Mouse (Mus musculus) heart, embryonic 15.5 days (tissue): ENCODE measurements at regions not wholly inside any gene's neighbourhood (a gene's known extent, or its start where the extent isn't known, plus 50 kb on each side); places are given as distances from the start of the nearest gene placed in this dataset.
A peak's percentile ranks its signal among the peaks of the same experiment; 100 is the strongest.

Source experiments
- ATAC-seq: fragments of 200-750 bp; cut with Nextera tagmentation; replicated peaks from 2 replicates; pipeline ENCODE4 v1.8.0; 2017; ENCODE audit warnings: low read depth, moderate TSS enrichment; ENCODE audit not compliant: insufficient number of reproducible peaks, insufficient read depth, low FRiP score
- H3K27ac ChIP-seq: fragments of 300-500 bp; sonication (generic); 2 replicates; pipeline ENCODE4 v1.5.1; 2015; ENCODE audit warnings: mild to moderate bottlenecking, inconsistent platforms
- H3K27me3 ChIP-seq: fragments of 300-500 bp; sonication (generic); 2 replicates; pipeline ENCODE4 v1.6.1; 2015; ENCODE audit warnings: inconsistent platforms
- H3K36me3 ChIP-seq: fragments of 300-500 bp; sonication (generic); 2 replicates; pipeline ENCODE4 v1.6.1; 2015; ENCODE audit warnings: mild to moderate bottlenecking, inconsistent platforms
- H3K4me1 ChIP-seq: fragments of 300-500 bp; sonication (generic); replicated peaks from 2 replicates; pipeline ENCODE4 v1.6.1; 2015; ENCODE audit warnings: inconsistent platforms
- H3K4me2 ChIP-seq: fragments of 300-500 bp; sonication (generic); 2 replicates; pipeline ENCODE4 v1.6.1; 2015; ENCODE audit warnings: inconsistent platforms, mild to moderate bottlenecking, moderate library complexity
- H3K4me3 ChIP-seq: fragments of 300-500 bp; sonication (generic); 2 replicates; pipeline ENCODE4 v1.5.1; 2015; ENCODE audit warnings: mild to moderate bottlenecking, inconsistent platforms
- H3K9ac ChIP-seq: fragments of 300-500 bp; sonication (generic); 2 replicates; pipeline ENCODE4 v1.6.1; 2015; ENCODE audit warnings: mild to moderate bottlenecking, inconsistent platforms
- H3K9me3 ChIP-seq: fragments of 300-500 bp; sonication (generic); replicated peaks from 2 replicates; pipeline ENCODE4 v1.6.1; 2016; ENCODE audit warnings: inconsistent platforms
- WGBS: fragments of 180-500 bp; shearing (Covaris S2); methylation state at CpG from one replicate; pipeline ENCODE4 v1.1.7; 2015; ENCODE audit warnings: mixed read lengths; 5-methylcytosine and 5-hydroxymethylcytosine counted together

DNA sequence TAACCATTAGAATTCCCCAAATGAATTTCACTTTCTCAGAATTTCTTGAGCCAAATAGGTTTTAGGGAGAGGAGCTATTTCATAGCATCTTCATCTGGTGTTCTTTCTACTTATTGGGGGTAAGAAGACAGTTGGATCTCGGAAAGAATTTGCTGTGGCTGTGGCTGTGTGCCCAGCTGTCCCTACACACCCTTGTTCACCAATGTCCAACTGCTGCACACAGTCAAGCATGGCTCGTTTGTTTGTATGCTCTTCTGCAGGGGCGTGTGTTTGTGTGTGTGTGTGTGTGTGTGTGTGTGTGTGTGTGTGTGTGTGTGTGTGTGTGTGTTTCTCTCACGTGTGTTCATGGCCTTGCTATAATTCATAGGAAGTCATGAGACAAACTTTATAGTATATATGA lies 165.9 kb upstream of the Ncam1 start:
- H3K4me1 ChIP-seq: peaks cover 23% of the 10 kb centered on the region
- no peaks in the 10 kb centered on the region for H3K27me3 ChIP-seq
- no peak overlapping the region for H3K9ac ChIP-seq
- 63% methylated on average over 4 of the region's 4 CpGs for WGBS
- H3K4me3 ChIP-seq: no peak overlapping the region
- no peak for ATAC-seq
- no peak overlapping the region for H3K4me2 ChIP-seq
- H3K9me3 ChIP-seq: no peaks in the 10 kb centered on the region
- no peaks in the 10 kb centered on the region for H3K36me3 ChIP-seq
- H3K27ac ChIP-seq: no peak overlapping the region

DNA sequence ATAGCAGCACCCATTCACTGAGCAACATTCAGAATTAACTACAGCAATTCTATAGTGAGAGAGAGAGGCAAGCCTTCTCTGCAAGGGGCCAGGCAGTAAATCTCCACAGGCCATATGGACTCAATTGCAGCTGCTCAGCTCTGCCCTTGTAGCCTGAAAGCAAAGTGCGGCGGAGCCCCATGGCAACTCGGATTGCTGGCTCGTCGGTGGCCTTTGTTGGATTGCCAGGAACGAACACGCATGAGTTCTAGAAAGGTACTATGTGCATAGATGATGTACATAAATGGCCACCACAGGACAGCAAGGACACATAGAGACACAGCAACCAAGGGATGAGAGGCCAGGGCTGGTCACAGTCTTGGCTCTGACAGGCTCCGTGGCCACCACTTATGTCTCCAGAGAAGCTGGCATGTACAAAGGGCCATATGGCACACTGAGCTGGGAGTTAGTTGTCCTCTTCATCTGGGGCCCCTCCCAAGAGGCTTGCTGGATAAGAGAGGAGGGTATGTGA lies 163.9 kb upstream of the Ncam1 start:
- Histone ChIP-seq H3K4me3 (no peak overlapping the region), H3K27me3 (no peaks in the 10 kb centered on the region), H3K4me2 (no peak overlapping the region), H3K36me3 (no peaks in the 10 kb centered on the region), H3K9ac (no peak overlapping the region), H3K4me1 (peaks cover 21% of the 10 kb centered on the region), H3K9me3 (no peaks in the 10 kb centered on the region), H3K27ac (no peak overlapping the region)
- no peak for ATAC-seq
- WGBS: 82% methylated on average over 8 of the region's 8 CpGs

DNA sequence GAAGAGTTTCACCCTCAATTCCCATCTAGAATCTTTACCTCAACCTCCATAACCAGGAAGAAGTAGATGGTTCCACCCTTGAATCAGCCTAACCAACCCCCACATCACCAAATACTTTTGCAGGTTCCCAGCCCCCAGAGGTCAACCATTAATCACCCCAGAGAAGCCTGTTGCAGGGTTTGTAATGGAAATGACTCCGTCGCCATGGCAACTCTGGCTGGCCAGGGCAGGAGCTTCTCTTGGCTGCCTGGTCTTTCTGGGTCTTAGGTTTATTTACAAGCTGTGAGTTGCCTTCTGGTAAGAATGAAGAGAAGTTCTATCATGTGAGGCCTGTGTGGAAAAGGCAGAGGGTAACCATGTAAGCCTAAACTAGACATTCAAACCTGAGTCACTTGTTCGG lies 163.2 kb upstream of the Ncam1 start:
- Histone ChIP-seq H3K9me3 (no peaks in the 10 kb centered on the region), H3K4me2 (no peak overlapping the region), H3K4me3 (no peak overlapping the region), H3K4me1 (peaks cover 22% of the 10 kb centered on the region), H3K9ac (no peak overlapping the region), H3K27ac (no peak overlapping the region), H3K27me3 (no peaks in the 10 kb centered on the region), H3K36me3 (no peaks in the 10 kb centered on the region)
- WGBS: 65% methylated on average over 3 of the region's 3 CpGs
- no peak for ATAC-seq

DNA sequence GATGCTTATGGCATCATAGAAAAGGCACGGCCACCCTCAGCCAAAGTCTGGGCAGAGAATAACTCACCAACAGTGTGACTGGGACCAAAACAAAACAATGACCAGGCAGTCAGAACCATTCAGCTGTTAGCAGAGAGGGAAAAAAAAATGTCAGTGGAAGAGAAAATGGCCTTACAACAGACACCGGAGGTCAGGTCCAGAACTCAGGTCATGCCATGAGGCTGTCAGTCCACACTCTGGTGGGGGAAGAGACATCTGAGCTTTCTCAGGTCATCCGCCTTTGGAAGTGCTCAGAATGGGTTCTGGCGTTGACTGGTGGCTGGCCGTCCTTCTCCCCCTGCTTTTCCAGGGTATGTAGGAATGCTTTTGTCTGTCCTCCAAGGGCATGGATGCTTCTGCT lies 162.6 kb upstream of the Ncam1 start:
- no peak for ATAC-seq
- Histone ChIP-seq H3K27ac (no peak overlapping the region), H3K4me1 (peaks cover 23% of the 10 kb centered on the region), H3K9me3 (no peaks in the 10 kb centered on the region), H3K4me2 (no peak overlapping the region), H3K36me3 (no peaks in the 10 kb centered on the region), H3K27me3 (no peaks in the 10 kb centered on the region), H3K4me3 (no peak overlapping the region), H3K9ac (no peak overlapping the region)
- WGBS: 66% methylated on average over 5 of the region's 5 CpGs

DNA sequence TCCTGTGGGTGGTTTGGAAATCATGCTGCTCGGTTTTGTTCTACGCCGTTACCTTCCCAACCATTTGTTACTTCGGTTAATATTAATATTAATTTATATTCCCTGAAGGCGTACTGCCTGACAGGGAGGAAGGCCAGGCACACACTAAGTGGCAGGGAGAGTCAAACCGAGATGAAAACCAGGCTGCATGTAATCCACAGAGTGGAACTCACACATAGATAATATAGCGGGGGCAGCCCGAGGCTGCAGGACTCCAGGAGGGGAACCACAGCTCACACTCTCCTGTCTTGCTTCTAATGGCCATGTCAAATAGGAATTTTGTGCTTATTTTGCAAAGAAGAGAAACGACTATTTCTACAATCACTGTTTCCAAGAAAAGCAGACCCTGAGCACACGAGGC lies 161.3 kb upstream of the Ncam1 start:
- Histone ChIP-seq H3K4me3 (no peak overlapping the region), H3K9ac (no peak overlapping the region), H3K4me1 (peaks cover 23% of the 10 kb centered on the region), H3K4me2 (no peak overlapping the region), H3K27ac (0 out of 2 replicates have a peak overlapping the region, but pooled peaks have one; percentile 5), H3K9me3 (no peaks in the 10 kb centered on the region), H3K27me3 (no peaks in the 10 kb centered on the region), H3K36me3 (no peaks in the 10 kb centered on the region)
- 40% methylated on average over 10 of the region's 10 CpGs for WGBS
- ATAC-seq: peak; percentile 57

DNA sequence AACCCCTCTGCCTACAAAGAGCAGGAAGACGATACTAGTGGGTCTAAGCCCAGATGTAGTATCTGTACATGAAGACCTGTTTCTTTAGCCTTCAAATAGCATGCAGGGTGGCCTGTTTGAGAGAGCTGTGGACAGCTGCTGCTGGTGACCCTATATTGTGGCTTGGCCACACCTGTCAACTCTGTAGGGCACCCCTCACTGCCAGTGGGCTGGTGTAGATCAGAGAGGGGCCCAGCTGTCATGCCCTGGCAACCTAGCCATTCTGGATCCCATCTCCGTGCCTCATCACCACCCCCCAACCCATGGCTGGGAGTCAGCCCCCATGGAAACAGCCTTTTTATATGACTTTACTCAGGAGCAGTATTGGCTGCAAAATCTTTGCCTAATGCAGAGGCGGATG lies 160.2 kb upstream of the Ncam1 start:
- WGBS: 74% methylated on average over 3 of the region's 3 CpGs
- Histone ChIP-seq H3K9me3 (no peaks in the 10 kb centered on the region), H3K9ac (no peak overlapping the region), H3K4me2 (no peak overlapping the region), H3K36me3 (no peaks in the 10 kb centered on the region), H3K4me1 (peaks cover 23% of the 10 kb centered on the region), H3K4me3 (no peak overlapping the region), H3K27me3 (no peaks in the 10 kb centered on the region), H3K27ac (no peak overlapping the region)
- ATAC-seq: no peak

DNA sequence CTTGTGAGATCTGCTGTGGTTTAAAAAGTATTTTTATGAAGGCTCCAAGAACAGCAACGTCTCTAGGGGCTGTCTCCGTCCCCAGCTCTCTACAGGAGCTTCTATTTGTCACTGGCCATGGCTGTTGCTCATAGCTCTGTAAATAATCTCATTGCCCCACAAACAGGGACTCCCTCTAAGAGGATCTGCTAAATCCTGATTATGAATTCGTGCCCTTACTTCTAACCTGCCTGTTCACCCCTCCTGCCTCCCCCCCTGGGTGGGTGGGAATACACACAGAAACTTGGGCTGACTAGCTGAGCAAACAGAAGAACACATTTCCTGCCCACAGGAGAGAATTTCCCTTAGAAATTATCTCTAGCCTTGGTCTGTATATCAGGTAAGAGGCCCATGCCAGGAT lies 155.9 kb upstream of the Ncam1 start:
- ATAC-seq: no peak
- H3K27me3 ChIP-seq: no peaks in the 10 kb centered on the region

DNA sequence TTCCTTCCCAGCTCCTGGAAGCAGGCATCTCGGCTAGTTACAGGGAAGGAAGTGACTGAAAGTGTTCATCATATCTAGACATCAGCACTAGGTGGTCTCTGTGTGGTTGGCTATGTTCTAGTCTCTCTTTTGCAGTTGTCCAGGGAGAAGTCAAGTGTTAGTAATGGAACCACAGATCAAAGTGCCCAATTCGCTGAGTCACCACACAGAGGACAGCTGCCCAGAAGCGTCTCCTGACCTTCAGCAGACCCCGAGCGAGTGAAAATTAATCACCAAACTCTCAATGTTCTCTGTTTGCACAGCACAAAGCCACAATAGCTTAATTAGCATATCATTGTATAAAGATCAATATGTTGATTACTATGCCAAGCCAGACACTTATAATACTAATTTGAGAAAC lies 151.6 kb upstream of the Ncam1 start:
- WGBS: 77% methylated on average over 5 of the region's 5 CpGs
- H3K27me3 ChIP-seq: no peaks in the 10 kb centered on the region
- no peak overlapping the region for H3K4me2 ChIP-seq
- H3K4me3 ChIP-seq: no peak overlapping the region
- no peaks in the 10 kb centered on the region for H3K36me3 ChIP-seq
- no peaks in the 10 kb centered on the region for H3K4me1 ChIP-seq
- H3K9me3 ChIP-seq: no peaks in the 10 kb centered on the region
- ATAC-seq: no peak
- no peak overlapping the region for H3K27ac ChIP-seq
- no peak overlapping the region for H3K9ac ChIP-seq

More for the DNA sequence above, 155.9 kb upstream of the Ncam1 start:
- 56% methylated on average over 3 of the region's 3 CpGs for WGBS
- Histone ChIP-seq H3K4me1 (0 out of 2 replicates have a peak, but pooled peaks cover 2% of the 10 kb centered on the region), H3K9ac (no peak overlapping the region), H3K4me2 (no peak overlapping the region), H3K27ac (no peak overlapping the region), H3K4me3 (no peak overlapping the region), H3K36me3 (no peaks in the 10 kb centered on the region), H3K9me3 (no peaks in the 10 kb centered on the region)

DNA sequence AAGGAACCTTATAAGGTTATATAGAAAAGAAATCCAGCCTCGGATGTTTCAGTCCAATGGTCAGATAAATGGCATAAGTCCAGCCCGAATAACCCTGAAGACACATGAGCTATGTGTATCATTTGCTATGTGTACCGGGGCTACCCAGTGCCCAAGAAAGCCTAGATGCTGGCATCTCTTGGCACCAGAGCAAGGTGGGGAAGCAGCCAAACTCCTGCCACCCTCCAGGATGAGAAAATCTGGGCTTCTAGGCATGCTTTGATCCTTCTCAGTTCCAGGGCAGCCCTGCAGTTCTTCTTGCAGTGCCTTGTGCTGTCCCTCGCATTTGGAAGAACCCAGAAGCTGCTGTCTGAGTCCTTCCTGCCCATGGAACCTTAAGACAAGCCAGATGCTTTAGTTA lies 149.8 kb upstream of the Ncam1 start:
- WGBS: 84% methylated on average over 4 of the region's 4 CpGs
- no peaks in the 10 kb centered on the region for H3K9me3 ChIP-seq
- no peak overlapping the region for H3K27ac ChIP-seq
- ATAC-seq: no peak
- no peak overlapping the region for H3K9ac ChIP-seq
- no peaks in the 10 kb centered on the region for H3K36me3 ChIP-seq
- H3K27me3 ChIP-seq: no peaks in the 10 kb centered on the region
- no peaks in the 10 kb centered on the region for H3K4me1 ChIP-seq
- no peak overlapping the region for H3K4me2 ChIP-seq
- no peak overlapping the region for H3K4me3 ChIP-seq

DNA sequence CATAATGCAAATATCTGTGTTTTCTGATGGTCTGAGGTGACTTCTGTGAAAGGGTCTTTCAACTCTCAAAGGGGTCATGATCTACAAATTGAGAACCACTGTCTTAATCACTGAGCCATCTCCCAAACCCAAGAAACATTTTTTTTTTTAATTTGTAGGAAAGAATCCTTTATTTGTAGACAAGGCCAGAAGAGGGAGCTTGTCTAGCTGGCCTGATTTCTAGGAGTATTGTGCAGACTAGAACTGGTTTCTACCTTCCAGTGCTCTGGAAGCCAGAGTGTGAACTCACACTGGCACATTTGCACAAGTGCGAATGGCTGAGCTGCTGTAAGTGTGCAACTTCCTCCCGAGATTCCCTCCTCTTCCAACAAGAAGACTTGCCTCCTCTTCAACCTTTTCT lies 148.1 kb upstream of the Ncam1 start:
- no peaks in the 10 kb centered on the region for H3K36me3 ChIP-seq
- H3K9ac ChIP-seq: no peak overlapping the region
- H3K27me3 ChIP-seq: no peaks in the 10 kb centered on the region
- H3K4me3 ChIP-seq: no peak overlapping the region
- no peak for ATAC-seq
- WGBS: 72% methylated on average over 2 of the region's 2 CpGs
- H3K9me3 ChIP-seq: no peaks in the 10 kb centered on the region
- H3K4me2 ChIP-seq: no peak overlapping the region
- H3K27ac ChIP-seq: no peak overlapping the region
- H3K4me1 ChIP-seq: no peaks in the 10 kb centered on the region

DNA sequence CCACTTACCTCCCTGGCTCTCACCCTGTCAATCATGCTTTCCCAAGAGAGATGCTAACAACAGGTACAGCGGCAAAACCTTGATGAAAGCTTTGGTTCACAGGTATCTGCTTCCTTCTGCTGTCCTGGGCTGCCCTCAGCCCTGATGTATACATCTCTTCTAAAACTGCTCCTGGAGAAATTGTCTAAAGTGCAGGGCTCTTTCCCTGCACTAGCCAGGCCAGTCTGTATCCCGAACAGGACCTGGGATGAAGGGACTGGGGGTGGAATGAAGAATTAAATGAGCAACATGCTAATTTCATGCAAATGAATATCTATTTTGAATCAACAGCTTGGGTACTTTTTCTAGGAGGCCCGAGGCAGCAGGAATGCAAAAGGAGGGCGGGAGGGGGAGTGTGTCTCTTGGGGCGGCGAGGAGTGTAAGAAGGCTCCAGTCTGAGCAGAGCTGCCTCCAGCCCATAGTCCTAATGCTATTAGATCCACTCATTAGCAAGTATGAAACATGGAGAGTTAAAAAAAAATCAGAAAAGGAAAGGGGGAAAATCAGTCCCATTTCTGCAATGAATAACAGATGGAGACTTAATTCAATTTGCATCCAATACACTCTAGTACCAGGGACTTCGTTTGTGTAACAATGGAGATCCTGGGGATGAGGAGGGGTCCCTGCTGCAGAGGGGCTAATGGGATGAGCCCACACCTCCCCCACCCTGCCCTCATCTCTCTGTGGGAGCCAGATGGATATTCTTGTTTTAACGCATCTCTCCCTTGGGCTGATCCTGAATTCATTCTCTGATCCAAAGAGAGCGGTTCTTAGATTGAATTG lies 137.0 kb upstream of the Ncam1 start:
- Histone ChIP-seq H3K4me2 (no peak overlapping the region), H3K9ac (no peak overlapping the region), H3K9me3 (no peaks in the 10 kb centered on the region), H3K4me1 (no peaks in the 10 kb centered on the region), H3K27ac (no peak overlapping the region), H3K4me3 (no peak overlapping the region), H3K27me3 (no peaks in the 10 kb centered on the region; the same call in 1 of the 2 replicates), H3K36me3 (no peaks in the 10 kb centered on the region)
- WGBS: 36% methylated on average over 9 of the region's 9 CpGs
- ATAC-seq: no peak

DNA sequence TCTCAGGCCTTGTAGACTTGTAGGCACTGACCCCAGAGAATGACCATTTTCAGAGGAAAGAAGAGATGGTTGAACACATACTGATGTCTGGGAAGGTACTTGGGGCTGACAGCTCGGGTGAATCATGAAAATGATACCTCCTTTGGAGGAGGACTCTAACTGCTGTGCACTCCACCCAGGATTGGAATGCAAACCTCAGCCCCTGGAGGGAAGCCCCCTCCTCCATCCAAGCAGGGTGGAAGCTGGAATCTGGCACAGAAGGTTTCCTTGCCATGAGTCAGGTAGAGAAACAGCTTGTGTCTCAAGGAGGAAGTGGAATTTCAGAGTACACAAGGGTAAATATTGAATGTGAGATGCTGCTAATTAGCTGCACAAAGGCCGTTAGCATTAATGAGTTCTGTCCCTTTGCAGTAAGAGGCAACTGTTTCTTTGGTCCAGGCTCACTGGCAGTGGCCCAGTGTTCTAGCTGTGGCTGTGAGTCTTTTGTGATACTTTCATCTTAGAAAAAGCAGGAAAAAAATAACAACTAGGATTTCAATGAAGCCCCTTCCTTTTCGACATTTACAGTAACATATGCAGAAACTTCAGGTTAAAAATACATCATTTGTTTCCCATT lies 129.4 kb upstream of the Ncam1 start:
- WGBS: 58% methylated on average over 3 of the region's 3 CpGs
- H3K4me2 ChIP-seq: no peak overlapping the region
- no peak overlapping the region for H3K27ac ChIP-seq
- ATAC-seq: no peak
- no peaks in the 10 kb centered on the region for H3K36me3 ChIP-seq
- no peaks in the 10 kb centered on the region for H3K9me3 ChIP-seq
- H3K27me3 ChIP-seq: no peaks in the 10 kb centered on the region
- no peak overlapping the region for H3K4me3 ChIP-seq
- H3K4me1 ChIP-seq: peaks cover 27% of the 10 kb centered on the region
- no peak overlapping the region for H3K9ac ChIP-seq
